Mouse (Mus musculus) embryonic facial prominence, embryonic 13.5 days (tissue): ENCODE results near the gene Stk25. TPM values are rescaled to one million over a fixed set of nuclear protein-coding genes. Genes with fewer than 3 reads are reported as not detected.
A peak's percentile ranks its signal among the peaks of the same experiment; 100 is the strongest.

Experiments
- ATAC-seq: fragments of 200-750 bp; cut with Nextera tagmentation; 2 replicates; pipeline ENCODE4 v1.8.0; 2017; ENCODE audit warnings: low read depth; ENCODE audit not compliant: insufficient number of reproducible peaks, insufficient read depth, low FRiP score, low TSS enrichment
- H3K27ac ChIP-seq: fragments of 300-500 bp; sonication (generic); 2 replicates; pipeline ENCODE4 v1.5.1; 2015; ENCODE audit warnings: moderate library complexity, mild to moderate bottlenecking, inconsistent platforms
- H3K27me3 ChIP-seq: fragments of 300-500 bp; sonication (generic); 2 replicates; pipeline ENCODE4 v1.6.1; 2015; ENCODE audit warnings: mild to moderate bottlenecking, inconsistent platforms
- H3K36me3 ChIP-seq: fragments of 300-500 bp; sonication (generic); 2 replicates; pipeline ENCODE4 v1.6.1; 2015; ENCODE audit warnings: mild to moderate bottlenecking, inconsistent platforms
- H3K4me1 ChIP-seq: fragments of 300-500 bp; sonication (generic); 2 replicates; pipeline ENCODE4 v1.6.1; 2015; ENCODE audit warnings: inconsistent platforms
- H3K4me2 ChIP-seq: fragments of 300-500 bp; sonication (generic); 2 replicates; pipeline ENCODE4 v1.6.1; 2015; ENCODE audit warnings: moderate library complexity, mild to moderate bottlenecking, inconsistent platforms
- H3K4me3 ChIP-seq: fragments of 300-500 bp; sonication (generic); 2 replicates; pipeline ENCODE4 v1.5.1; 2015; ENCODE audit warnings: mild to moderate bottlenecking, inconsistent platforms
- H3K9ac ChIP-seq: fragments of 300-500 bp; sonication (generic); 2 replicates; pipeline ENCODE4 v1.6.1; 2015; ENCODE audit warnings: mild to moderate bottlenecking, inconsistent platforms
- H3K9me3 ChIP-seq: fragments of 300-500 bp; sonication (generic); 2 replicates; pipeline ENCODE4 v1.6.1; 2016; ENCODE audit warnings: inconsistent platforms
- WGBS: fragments of 180-500 bp; shearing (Covaris S2); methylation state at CpG from one replicate; pipeline ENCODE4 v1.1.7; 2015; ENCODE audit warnings: mixed read lengths; 5-methylcytosine and 5-hydroxymethylcytosine counted together
- polyA plus RNA-seq: library from polyadenylated mRNA; unstranded; fragments of >200 nt; fragmentation: Nextera tagmentation; extraction: Ambion mirVana; gene quantifications from 2 replicates; pipeline ENCODE4 v1.2.1, GENCODE M21; 2015

The Stk25 gene
- polyA plus RNA-seq, 1 experiment from 2014 or later = 171 TPM

- Histone ChIP-seq H3K36me3 (no peaks in the 10 kb centered on the region), H3K4me3 (peak overlapping the region; percentile 36), H3K4me2 (peak overlapping the region; percentile 62), H3K9me3 (no peaks in the 10 kb centered on the region), H3K27me3 (no peaks in the 10 kb centered on the region), H3K9ac (peak overlapping the region; percentile 62), H3K27ac (peak overlapping the region; percentile 13; the same call in 1 of the 2 replicates), H3K4me1 (peaks cover 13% of the 10 kb centered on the region)
- WGBS = 15% methylated on average over 17 of the region's 17 CpGs
- peak; percentile 63; the same call in 1 of the 2 replicates for ATAC-seq
These were observed 10.5 kb upstream of the Stk25 start for GRCm38 (mm10) chr1:93668791-93669548.

- Histone ChIP-seq H3K9ac (no peak overlapping the region), H3K9me3 (no peaks in the 10 kb centered on the region), H3K4me1 (peaks cover 13% of the 10 kb centered on the region), H3K4me3 (no peak overlapping the region), H3K27ac (no peak overlapping the region), H3K4me2 (no peak overlapping the region), H3K36me3 (no peaks in the 10 kb centered on the region), H3K27me3 (no peaks in the 10 kb centered on the region)
- peak; percentile 40; the same call in 1 of the 2 replicates for ATAC-seq
- 29% methylated on average over 13 of the region's 13 CpGs for WGBS
These were observed 9.4 kb upstream of the Stk25 start for GRCm38 (mm10) chr1:93667760-93668400.

GRCm38 (mm10) chr1:93657025-93657360, 1.5 kb downstream of the Stk25 start:
- no peak overlapping the region for H3K4me2 ChIP-seq
- no peak overlapping the region for H3K27ac ChIP-seq
- H3K4me3 ChIP-seq = no peak overlapping the region
- ATAC-seq = no peak
- H3K4me1 ChIP-seq = peaks cover 23% of the 10 kb centered on the region; the same call in 1 of the 2 replicates
- no peaks in the 10 kb centered on the region for H3K36me3 ChIP-seq
- no peaks in the 10 kb centered on the region for H3K27me3 ChIP-seq
- H3K9me3 ChIP-seq = 0 out of 2 replicates have a peak, but pooled peaks cover under 1% of the 10 kb centered on the region
- 72% methylated on average over 5 of the region's 5 CpGs for WGBS
- H3K9ac ChIP-seq = no peak overlapping the region

GRCm38 (mm10) chr1:93656325-93657024, 2.0 kb downstream of the Stk25 start:
- Histone ChIP-seq H3K9me3 (peaks cover 3% of the 10 kb centered on the region; the same call in 1 of the 2 replicates), H3K36me3 (no peaks in the 10 kb centered on the region), H3K4me3 (no peak overlapping the region), H3K9ac (no peak overlapping the region), H3K4me2 (no peak overlapping the region), H3K27ac (no peak overlapping the region), H3K4me1 (peaks cover 23% of the 10 kb centered on the region; the same call in 1 of the 2 replicates), H3K27me3 (no peaks in the 10 kb centered on the region)
- no peak for ATAC-seq
- 59% methylated on average over 7 of the region's 7 CpGs for WGBS

- ATAC-seq = no peak
- 61% methylated on average over 2 of the region's 2 CpGs for WGBS
- H3K4me2 ChIP-seq = no peak overlapping the region
These were observed 3.7 kb downstream of the Stk25 start for GRCm38 (mm10) chr1:93654798-93655197.

GRCm38 (mm10) chr1:93654275-93654674, 4.2 kb downstream of the Stk25 start:
- Histone ChIP-seq H3K36me3 (no peaks in the 10 kb centered on the region), H3K9ac (no peak overlapping the region), H3K4me1 (peaks cover 14% of the 10 kb centered on the region; the same call in 1 of the 2 replicates), H3K27ac (no peak overlapping the region), H3K9me3 (peaks cover 3% of the 10 kb centered on the region; the same call in 1 of the 2 replicates), H3K27me3 (no peaks in the 10 kb centered on the region), H3K4me2 (no peak overlapping the region), H3K4me3 (no peak overlapping the region)
- no peak for ATAC-seq
- WGBS = 35% methylated on average over 2 of the region's 2 CpGs

More at GRCm38 (mm10) chr1:93654798-93655197, 3.7 kb downstream of the Stk25 start:
- no peaks in the 10 kb centered on the region for H3K36me3 ChIP-seq
- H3K9me3 ChIP-seq = peaks cover 3% of the 10 kb centered on the region; the same call in 1 of the 2 replicates
- no peak overlapping the region for H3K4me3 ChIP-seq
- H3K4me1 ChIP-seq = peaks cover 19% of the 10 kb centered on the region; the same call in 1 of the 2 replicates
- no peak overlapping the region for H3K9ac ChIP-seq
- no peaks in the 10 kb centered on the region for H3K27me3 ChIP-seq
- H3K27ac ChIP-seq = no peak overlapping the region

GRCm38 (mm10) chr1:93649604-93650172, 8.8 kb downstream of the Stk25 start:
- Histone ChIP-seq H3K4me2 (no peak overlapping the region), H3K27me3 (no peaks in the 10 kb centered on the region), H3K9ac (no peak overlapping the region), H3K4me3 (no peak overlapping the region), H3K36me3 (no peaks in the 10 kb centered on the region), H3K27ac (no peak overlapping the region), H3K9me3 (peaks cover 3% of the 10 kb centered on the region; the same call in 1 of the 2 replicates), H3K4me1 (0 out of 2 replicates have a peak, but pooled peaks cover 3% of the 10 kb centered on the region)
- WGBS = 78% methylated on average over 5 of the region's 5 CpGs
- ATAC-seq = no peak

GRCm38 (mm10) chr1:93642692-93643091, 15.8 kb downstream of the Stk25 start:
- no peak overlapping the region for H3K4me2 ChIP-seq
- ATAC-seq = no peak
- no peaks in the 10 kb centered on the region for H3K36me3 ChIP-seq
- H3K9ac ChIP-seq = no peak overlapping the region
- no peak overlapping the region for H3K27ac ChIP-seq
- H3K4me1 ChIP-seq = no peaks in the 10 kb centered on the region
- no peaks in the 10 kb centered on the region for H3K9me3 ChIP-seq
- no peak overlapping the region for H3K4me3 ChIP-seq
- WGBS = 84% methylated on average over 2 of the region's 2 CpGs
- no peaks in the 10 kb centered on the region for H3K27me3 ChIP-seq

- no peak for ATAC-seq
- Histone ChIP-seq H3K4me2 (no peak overlapping the region), H3K4me3 (no peak overlapping the region), H3K27ac (no peak overlapping the region), H3K4me1 (no peaks in the 10 kb centered on the region), H3K36me3 (no peaks in the 10 kb centered on the region), H3K27me3 (no peaks in the 10 kb centered on the region), H3K9ac (no peak overlapping the region), H3K9me3 (no peaks in the 10 kb centered on the region)
- 92% methylated on average over 2 of the region's 2 CpGs for WGBS
These were observed 16.5 kb downstream of the Stk25 start for GRCm38 (mm10) chr1:93641978-93642377.

GRCm38 (mm10) chr1:93636211-93636897, 22.1 kb downstream of the Stk25 start:
- Histone ChIP-seq H3K27me3 (no peaks in the 10 kb centered on the region), H3K4me2 (peak overlapping the region; percentile 88), H3K4me1 (peaks cover 17% of the 10 kb centered on the region), H3K4me3 (peak overlapping the region; percentile 94), H3K36me3 (peaks cover 8% of the 10 kb centered on the region; the same call in 1 of the 2 replicates), H3K27ac (peak overlapping the region; percentile 82), H3K9me3 (no peaks in the 10 kb centered on the region), H3K9ac (peak overlapping the region; percentile 68)
- 31% methylated on average over 7 of the region's 7 CpGs for WGBS
- no peak for ATAC-seq
